Mouse (Mus musculus) hindbrain, embryonic 14.5 days (tissue): Measurements from ENCODE around the gene Lrch3. TPM values are rescaled to one million over a fixed set of nuclear protein-coding genes. Genes with fewer than 3 reads are reported as not detected.
"Not testable (repeated sequence)": the region's sequence is repeated elsewhere in the genome, so short reads cannot be mapped to it uniquely, and the experiment has no call there.

Experiments used
- ATAC-seq: fragments of 200-750 bp; cut with Nextera tagmentation; 2 replicates; pipeline ENCODE4 v1.8.0; 2017; ENCODE audit warnings: moderate number of reproducible peaks, mild to moderate bottlenecking, moderate TSS enrichment, moderate library complexity; ENCODE audit not compliant: low FRiP score
- DNase-seq: peaks from one replicate; pipeline ENCODE4 v3.0.0-alpha.2; 2015; ENCODE audit warnings: low spot score
- H3K27ac ChIP-seq: fragments of 300-500 bp; sonication (generic); 2 replicates; pipeline ENCODE4 v1.5.1; 2014; ENCODE audit warnings: mild to moderate bottlenecking, moderate library complexity
- H3K27me3 ChIP-seq: fragments of 300-500 bp; sonication (generic); 2 replicates; pipeline ENCODE4 v1.6.1; 2014; ENCODE audit warnings: mild to moderate bottlenecking, low read length, mixed read lengths; ENCODE audit not compliant: control insufficient read depth, insufficient read depth
- H3K36me3 ChIP-seq: fragments of 300-500 bp; sonication (generic); replicated peaks from 2 replicates; pipeline ENCODE4 v1.6.1; 2014; ENCODE audit not compliant: control insufficient read depth, insufficient read depth
- H3K4me1 ChIP-seq: fragments of 300-500 bp; sonication (generic); replicated peaks from 2 replicates; pipeline ENCODE4 v1.6.1; 2014; ENCODE audit warnings: antibody characterized with exemption, low read length, mixed read lengths; ENCODE audit not compliant: control insufficient read depth, insufficient read depth
- H3K4me2 ChIP-seq: fragments of 300-500 bp; sonication (generic); replicated peaks from 2 replicates; pipeline ENCODE4 v1.6.1; 2014; ENCODE audit warnings: mild to moderate bottlenecking, moderate library complexity
- H3K4me3 ChIP-seq: fragments of 300-500 bp; sonication (generic); replicated peaks from 2 replicates; pipeline ENCODE4 v1.5.1; 2014; ENCODE audit warnings: mild to moderate bottlenecking, low read length
- H3K9ac ChIP-seq: fragments of 300-500 bp; sonication (generic); 2 replicates; pipeline ENCODE4 v1.6.1; 2014
- H3K9me3 ChIP-seq: fragments of 300-500 bp; sonication (generic); 2 replicates; pipeline ENCODE4 v1.6.1; 2016; ENCODE audit warnings: low read length; ENCODE audit not compliant: control insufficient read depth
- WGBS: fragments of 180-500 bp; shearing (Covaris S2); extraction: QIAGEN DNeasy Blood & Tissue Kit; methylation state at CpG from one replicate; pipeline ENCODE4 v1.1.7; 2014; 5-methylcytosine and 5-hydroxymethylcytosine counted together
- polyA plus RNA-seq: library from polyadenylated mRNA; unstranded; fragments of >200 nt; fragmentation: Nextera tagmentation; extraction: Ambion mirVana; gene quantifications from 2 replicates; pipeline ENCODE4 v1.2.1, GENCODE M21; 2014

The Lrch3 gene
- polyA plus RNA-seq, 1 experiment from 2014 or later, result 53.0 TPM

GRCm38 (mm10) chr16:32906186-32906585 lies 7.7 kb upstream of the Lrch3 start:
- peaks cover 48% of the 10 kb centered on the region for H3K36me3 ChIP-seq
- no peak overlapping the region for H3K9ac ChIP-seq
- DNase-seq (no peak), ATAC-seq (no peak)
- no peak overlapping the region for H3K27ac ChIP-seq
- H3K27me3 ChIP-seq, result no peaks in the 10 kb centered on the region
- no peaks in the 10 kb centered on the region for H3K4me1 ChIP-seq
- no peaks in the 10 kb centered on the region for H3K9me3 ChIP-seq
- H3K4me3 ChIP-seq, result no peak overlapping the region
- WGBS, result 86% methylated on average over 2 of the region's 2 CpGs
- H3K4me2 ChIP-seq, result no peak overlapping the region

GRCm38 (mm10) chr16:32906727-32907126 lies 7.2 kb upstream of the Lrch3 start:
- no peak for DNase-seq
- Histone ChIP-seq H3K27me3 (no peaks in the 10 kb centered on the region), H3K27ac (no peak overlapping the region), H3K4me1 (no peaks in the 10 kb centered on the region), H3K36me3 (peaks cover 43% of the 10 kb centered on the region), H3K4me3 (no peak overlapping the region), H3K4me2 (no peak overlapping the region), H3K9ac (no peak overlapping the region), H3K9me3 (no peaks in the 10 kb centered on the region)
- WGBS, result 87% methylated on average over 8 of the region's 8 CpGs
- ATAC-seq, result no peak

- H3K4me1 ChIP-seq, result peaks cover 12% of the 10 kb centered on the region
- no peak overlapping the region for H3K27ac ChIP-seq
- ATAC-seq, result no peak
- peak overlapping the region; percentile 72 for H3K4me2 ChIP-seq
- 73% methylated on average over 7 of the region's 7 CpGs for WGBS
- H3K27me3 ChIP-seq, result no peaks in the 10 kb centered on the region
- no peaks in the 10 kb centered on the region for H3K36me3 ChIP-seq
- H3K4me3 ChIP-seq, result peak overlapping the region; percentile 86; the same call in 1 of the 2 replicates
- 0 out of 2 replicates have a peak overlapping the region, but pooled peaks have one; percentile 86 for H3K9ac ChIP-seq
- no peaks in the 10 kb centered on the region for H3K9me3 ChIP-seq
- no peak for DNase-seq
Observed at GRCm38 (mm10) chr16:32913212-32913611, 688 bp upstream of the Lrch3 start.

GRCm38 (mm10) chr16:32915292-32916068 lies 1.6 kb downstream of the Lrch3 start:
- Histone ChIP-seq H3K9ac (peak overlapping the region; percentile 86), H3K27me3 (no peaks in the 10 kb centered on the region), H3K4me1 (peaks cover 12% of the 10 kb centered on the region), H3K4me3 (peak overlapping the region; percentile 86), H3K36me3 (no peaks in the 10 kb centered on the region), H3K27ac (no peak overlapping the region), H3K9me3 (no peaks in the 10 kb centered on the region), H3K4me2 (peak overlapping the region; percentile 72)
- DNase-seq (no peak), ATAC-seq (no peak)
- 76% methylated on average over 9 of the region's 9 CpGs for WGBS

GRCm38 (mm10) chr16:32926629-32927028 lies 12.7 kb downstream of the Lrch3 start:
- DNase-seq, H3K36me3 ChIP-seq, H3K4me1 ChIP-seq, ATAC-seq, H3K27me3 ChIP-seq, H3K9ac ChIP-seq, H3K4me2 ChIP-seq, H3K4me3 ChIP-seq, H3K27ac ChIP-seq, H3K9me3 ChIP-seq: not testable (repeated sequence)
- 92% methylated on average over 9 of the region's 9 CpGs for WGBS

- no peak overlapping the region for H3K27ac ChIP-seq
- no peaks in the 10 kb centered on the region for H3K27me3 ChIP-seq
- H3K4me1 ChIP-seq, result 0 out of 2 replicates have a peak, but pooled peaks cover 3% of the 10 kb centered on the region
- H3K4me2 ChIP-seq, result no peak overlapping the region
- DNase-seq, result no peak
- 97% methylated on average over 8 of the region's 8 CpGs for WGBS
- no peak for ATAC-seq
- no peaks in the 10 kb centered on the region for H3K36me3 ChIP-seq
- no peaks in the 10 kb centered on the region for H3K9me3 ChIP-seq
- no peak overlapping the region for H3K9ac ChIP-seq
- H3K4me3 ChIP-seq, result no peak overlapping the region
Observed at GRCm38 (mm10) chr16:32927044-32927443, 13.1 kb downstream of the Lrch3 start.

GRCm38 (mm10) chr16:32929918-32930317 lies 16.0 kb downstream of the Lrch3 start:
- no peak overlapping the region for H3K4me2 ChIP-seq

GRCm38 (mm10) chr16:32934470-32934869 lies 20.6 kb downstream of the Lrch3 start:
- no peak overlapping the region for H3K4me2 ChIP-seq
- H3K9me3 ChIP-seq, result no peaks in the 10 kb centered on the region
- H3K36me3 ChIP-seq, result no peaks in the 10 kb centered on the region
- 0 out of 2 replicates have a peak, but pooled peaks cover 6% of the 10 kb centered on the region for H3K4me1 ChIP-seq
- no peak overlapping the region for H3K4me3 ChIP-seq
- no peak overlapping the region for H3K27ac ChIP-seq
- H3K27me3 ChIP-seq, result no peaks in the 10 kb centered on the region
- 68% methylated on average over 2 of the region's 2 CpGs for WGBS
- no peak for DNase-seq
- ATAC-seq, result no peak
- H3K9ac ChIP-seq, result no peak overlapping the region

More at GRCm38 (mm10) chr16:32929918-32930317, 16.0 kb downstream of the Lrch3 start:
- H3K9me3 ChIP-seq, result no peaks in the 10 kb centered on the region
- no peak overlapping the region for H3K9ac ChIP-seq
- H3K36me3 ChIP-seq, result no peaks in the 10 kb centered on the region
- no peaks in the 10 kb centered on the region for H3K27me3 ChIP-seq
- WGBS, result 11% methylated on average over 2 of the region's 2 CpGs
- H3K4me1 ChIP-seq, result 0 out of 2 replicates have a peak, but pooled peaks cover 3% of the 10 kb centered on the region
- DNase-seq (no peak), ATAC-seq (no peak)
- no peak overlapping the region for H3K4me3 ChIP-seq
- no peak overlapping the region for H3K27ac ChIP-seq

- Histone ChIP-seq H3K9ac (no peak overlapping the region), H3K27me3 (no peaks in the 10 kb centered on the region), H3K9me3 (no peaks in the 10 kb centered on the region), H3K4me3 (no peak overlapping the region), H3K36me3 (no peaks in the 10 kb centered on the region), H3K27ac (no peak overlapping the region), H3K4me2 (no peak overlapping the region), H3K4me1 (0 out of 2 replicates have a peak, but pooled peaks cover 6% of the 10 kb centered on the region)
- DNase-seq (no peak), ATAC-seq (no peak)
- WGBS, result 88% methylated on average over 1 of the region's 1 CpGs
Observed at GRCm38 (mm10) chr16:32935088-32935487, 21.2 kb downstream of the Lrch3 start.
